Mouse (Mus musculus) myocyte (in vitro differentiated cells): ENCODE results near the gene Nudt15. TPM values are rescaled to one million over a fixed set of nuclear protein-coding genes. Genes with fewer than 3 reads are reported as not detected.

Experiments used
- H3K27me3 ChIP-seq: one replicate; pipeline ENCODE4 v1.6.1; 2011; ENCODE audit not compliant: control insufficient read depth, insufficient read depth, insufficient read length
- H3K36me3 ChIP-seq: one replicate; pipeline ENCODE4 v1.6.1; 2011; ENCODE audit not compliant: control insufficient read depth, insufficient read depth
- H3K4me2 ChIP-seq: one replicate; pipeline ENCODE4 v1.6.1; 2011; ENCODE audit warnings: low read depth, control low read depth
- H3K4me3 ChIP-seq: one replicate; pipeline ENCODE4 v1.5.1; 2011; ENCODE audit warnings: mild to moderate bottlenecking, control low read depth, moderate library complexity
- H3K79me2 ChIP-seq: one replicate; pipeline ENCODE4 v1.6.1; 2011; ENCODE audit not compliant: control insufficient read depth, insufficient read depth
- H3ac ChIP-seq: one replicate; pipeline ENCODE4 v1.6.1; 2011; ENCODE audit not compliant: control insufficient read depth, insufficient read length
- CEBPB ChIP-seq: IDR thresholded peaks from 2 replicates; pipeline ENCODE4 v1.6.1; 2011; ENCODE audit warnings: mild to moderate bottlenecking, moderate library complexity; ENCODE audit not compliant: poor library complexity, insufficient read depth, severe bottlenecking
- E2F4 ChIP-seq: IDR thresholded peaks from one replicate; pipeline ENCODE4 v1.6.1; 2011; ENCODE audit warnings: mild to moderate bottlenecking, control low read depth, moderate library complexity; ENCODE audit not compliant: insufficient read depth
- MAX ChIP-seq: IDR thresholded peaks from one replicate; pipeline ENCODE4 v1.6.1; 2011; ENCODE audit warnings: low read depth, mild to moderate bottlenecking, control low read depth
- MYOD1 ChIP-seq, 3 experiments: IDR thresholded peaks; one replicate each; pipeline ENCODE4 v1.6.1; 2011; ENCODE audit warnings: control low read depth in 2 of 3, low read depth in 2 of 3, mild to moderate bottlenecking in 2 of 3, moderate library complexity in 1 of 3; ENCODE audit not compliant: insufficient read length in 2 of 3, control insufficient read depth in 1 of 3
- MYOG ChIP-seq, 3 experiments: IDR thresholded peaks; one replicate each; pipeline ENCODE4 v1.6.1; 2011; ENCODE audit warnings: control low read depth in 2 of 3, low read depth in 2 of 3, mild to moderate bottlenecking in 2 of 3; ENCODE audit not compliant: insufficient read length in 2 of 3, control insufficient read depth in 1 of 3, insufficient read depth in 1 of 3
- POLR2A ChIP-seq: IDR thresholded peaks from one replicate; pipeline ENCODE4 v1.6.1; 2011; ENCODE audit warnings: low read depth, mild to moderate bottlenecking, control low read depth, moderate library complexity; ENCODE audit not compliant: insufficient read length
- POLR2AphosphoS2 ChIP-seq: IDR thresholded peaks from one replicate; pipeline ENCODE4 v1.6.1; 2011; ENCODE audit warnings: low read depth, control low read depth; ENCODE audit not compliant: insufficient read length
- REST ChIP-seq: IDR thresholded peaks from one replicate; pipeline ENCODE4 v1.6.1; 2011; ENCODE audit warnings: mild to moderate bottlenecking, control low read depth, moderate library complexity; ENCODE audit not compliant: insufficient read depth, insufficient read length
- SRF ChIP-seq: IDR thresholded peaks from one replicate; pipeline ENCODE4 v1.6.1; 2011; ENCODE audit warnings: low read depth; ENCODE audit not compliant: control insufficient read depth, insufficient read length
- TCF12 ChIP-seq: IDR thresholded peaks from one replicate; pipeline ENCODE4 v1.6.1; 2011; ENCODE audit warnings: mild to moderate bottlenecking, control low read depth; ENCODE audit not compliant: poor library complexity, insufficient read depth, severe bottlenecking
- TCF3 ChIP-seq: IDR thresholded peaks from one replicate; pipeline ENCODE4 v1.6.1; 2011; ENCODE audit warnings: low read depth, control low read depth; ENCODE audit not compliant: insufficient read length
- USF1 ChIP-seq: IDR thresholded peaks from one replicate; pipeline ENCODE4 v1.6.1; 2011; ENCODE audit warnings: low read depth, mild to moderate bottlenecking, control low read depth, moderate library complexity
- polyA plus RNA-seq: library from polyadenylated mRNA; unstranded; fragments of >200 nt; fragmentation: generic; extraction: Trizol; gene quantifications from one replicate; pipeline ENCODE4 v1.2.1, GENCODE M21; 2012; ENCODE audit warnings: missing spikeins

The Nudt15 gene
- polyA plus RNA-seq, 1 experiment: 2.0 TPM

DNA sequence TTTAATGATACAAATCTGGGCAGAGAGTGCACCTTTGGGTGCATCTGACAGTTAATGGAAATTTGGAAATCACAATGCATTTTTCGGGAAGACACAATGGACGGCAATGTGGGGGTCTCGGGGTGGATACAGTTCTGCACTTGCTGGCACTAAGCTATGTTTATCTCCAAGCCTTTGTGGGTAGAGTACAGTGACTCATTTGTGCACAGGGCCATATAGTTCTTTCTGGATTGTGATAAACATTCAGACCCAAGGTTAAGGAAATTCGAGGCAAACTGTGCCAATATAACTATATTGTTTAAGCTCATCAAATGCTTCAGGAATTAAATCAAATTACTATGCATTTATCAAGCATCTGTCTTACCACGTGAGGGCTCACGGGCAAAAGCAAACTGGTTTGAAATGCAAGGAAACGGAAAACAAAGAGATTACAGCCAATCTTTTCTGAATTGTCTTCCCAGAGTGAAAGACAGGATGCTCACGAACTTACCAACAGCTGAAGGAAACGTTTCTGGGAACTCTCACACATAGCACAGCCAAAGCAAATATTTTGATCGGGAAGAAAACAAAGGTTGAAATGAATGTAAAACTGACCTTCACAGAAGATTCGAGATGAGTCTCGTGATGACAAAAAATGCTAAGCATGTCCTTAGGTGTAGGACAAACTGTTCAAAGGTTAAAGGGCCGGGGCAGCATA is 44.7 kb downstream of the Nudt15 start:
- H3K4me3 ChIP-seq: no peak overlapping the region
- no peaks in the 10 kb centered on the region for H3K36me3 ChIP-seq
- no peak for TF ChIP-seq SRF
- no peak for TF ChIP-seq MAX
- TF ChIP-seq POLR2AphosphoS2: no peak
- TF ChIP-seq CEBPB: no peak
- TF ChIP-seq E2F4: no peak
- no peak for TF ChIP-seq POLR2A
- H3K4me2 ChIP-seq: peak overlapping the region; percentile 53
- H3ac ChIP-seq: no peak overlapping the region
- H3K79me2 ChIP-seq: no peaks in the 10 kb centered on the region
- no peaks in the 10 kb centered on the region for H3K27me3 ChIP-seq

DNA sequence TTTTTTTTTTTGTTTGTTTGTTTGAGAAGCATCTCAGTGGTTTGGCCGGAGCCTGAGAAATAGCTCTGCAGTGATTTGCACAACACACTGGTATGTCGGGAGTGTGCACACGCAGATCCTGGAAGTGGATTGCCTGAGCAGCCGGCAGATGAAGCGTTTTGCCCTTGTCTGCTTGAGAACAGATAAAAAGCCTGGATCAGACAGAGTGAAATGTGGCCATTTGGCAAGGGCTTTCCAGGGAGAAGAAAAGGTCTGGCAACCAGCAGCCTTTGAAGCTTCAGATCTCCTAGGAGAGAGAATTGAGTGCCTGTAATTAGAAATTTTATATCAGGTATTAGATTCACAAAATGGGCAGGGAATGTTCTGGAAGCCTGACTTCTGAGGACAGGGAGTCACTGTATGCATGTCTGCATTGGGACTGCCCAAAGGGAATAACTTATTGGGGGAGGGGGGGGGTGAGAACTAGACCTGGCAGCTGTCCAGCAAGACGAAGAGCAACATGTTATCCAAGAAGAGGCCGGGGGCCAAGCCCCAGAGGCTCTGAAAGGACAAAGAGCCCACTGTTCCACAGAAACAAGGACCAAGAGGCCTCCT is 45.4 kb downstream of the Nudt15 start:
- Histone ChIP-seq H3K4me2 (peak overlapping the region; percentile 53), H3K4me3 (no peak overlapping the region), H3ac (no peak overlapping the region), H3K36me3 (no peaks in the 10 kb centered on the region), H3K79me2 (no peaks in the 10 kb centered on the region), H3K27me3 (no peaks in the 10 kb centered on the region)
- no peak for TF ChIP-seq MYOG (IDR thresholded peaks at IDR 0.05; ENCODE audit: control insufficient read depth in 1 of 3, insufficient read depth in 1 of 3, insufficient read length in 2 of 3, low read depth in 2 of 3)
- TF ChIP-seq CEBPB: no peak
- no peak for TF ChIP-seq TCF3
- TF ChIP-seq SRF: no peak
- TF ChIP-seq POLR2AphosphoS2: no peak
- TF ChIP-seq POLR2A: no peak
- TF ChIP-seq REST: no peak
- TF ChIP-seq USF1: no peak
- TF ChIP-seq E2F4: no peak
- TF ChIP-seq MAX: no peak

DNA sequence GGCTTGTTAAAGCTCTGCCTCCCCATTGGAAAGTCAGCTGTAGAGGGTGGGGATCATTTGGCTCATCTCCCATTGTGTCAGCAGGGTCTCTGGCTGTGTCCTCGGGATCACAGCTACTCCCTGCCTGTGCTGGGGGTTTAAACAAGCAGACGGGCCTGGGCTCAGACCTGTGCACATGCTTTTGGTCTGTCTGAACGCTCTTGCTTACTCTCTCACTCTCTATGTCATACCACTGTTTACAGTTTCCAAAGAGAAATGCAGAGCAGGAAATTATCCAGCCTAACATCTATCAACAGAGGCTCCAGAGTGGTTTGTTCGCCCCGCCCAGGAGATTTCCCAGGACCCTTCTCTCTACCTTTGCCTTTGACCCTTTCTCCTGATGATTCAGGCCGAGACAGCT is 46.3 kb downstream of the Nudt15 start:
- Histone ChIP-seq H3K4me3 (no peak overlapping the region), H3K36me3 (no peaks in the 10 kb centered on the region), H3K27me3 (no peaks in the 10 kb centered on the region), H3ac (no peak overlapping the region), H3K4me2 (no peak overlapping the region), H3K79me2 (no peaks in the 10 kb centered on the region)
- no peak for TF ChIP-seq USF1
- no peak for TF ChIP-seq TCF3
- no peak for TF ChIP-seq REST
- TF ChIP-seq MYOG (IDR thresholded peaks at IDR 0.05; ENCODE audit: control insufficient read depth in 1 of 3, insufficient read depth in 1 of 3, insufficient read length in 2 of 3, low read depth in 2 of 3): no peak
- TF ChIP-seq E2F4: no peak
- no peak for TF ChIP-seq MAX
- no peak for TF ChIP-seq MYOD1 (IDR thresholded peaks at IDR 0.05; ENCODE audit: control insufficient read depth in 1 of 3, insufficient read length in 2 of 3, low read depth in 2 of 3)
- TF ChIP-seq TCF12: no peak

DNA sequence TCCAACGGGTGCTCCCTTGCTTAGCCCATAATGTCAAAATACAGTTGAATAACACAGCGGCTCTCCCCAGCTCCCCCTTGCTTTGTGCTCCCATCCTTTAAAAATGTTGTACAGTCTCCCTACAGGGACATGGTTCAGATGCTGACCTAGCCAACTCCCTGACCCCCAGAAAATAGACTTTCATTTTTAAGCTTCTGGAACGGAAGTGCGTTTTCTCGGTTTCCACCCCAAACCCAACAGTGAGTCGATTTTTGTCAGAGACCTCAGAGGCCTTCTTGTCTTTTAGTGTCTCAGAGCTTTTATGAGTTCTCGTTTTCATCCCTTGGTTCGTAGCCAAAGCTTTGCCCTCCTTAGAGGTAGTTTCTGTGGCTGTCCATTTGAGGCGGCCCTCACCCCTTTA is 46.8 kb downstream of the Nudt15 start:
- Histone ChIP-seq H3K4me3 (no peak overlapping the region), H3K27me3 (no peaks in the 10 kb centered on the region), H3K4me2 (no peak overlapping the region), H3K36me3 (no peaks in the 10 kb centered on the region), H3ac (no peak overlapping the region), H3K79me2 (no peaks in the 10 kb centered on the region)
- TF ChIP-seq MAX (no peak), SRF (no peak), REST (no peak), TCF3 (no peak), USF1 (no peak), POLR2A (no peak), MYOG (IDR thresholded peaks at IDR 0.05; ENCODE audit: control insufficient read depth in 1 of 3, insufficient read depth in 1 of 3, insufficient read length in 2 of 3, low read depth in 2 of 3) (no peak), CEBPB (no peak), MYOD1 (IDR thresholded peaks at IDR 0.05; ENCODE audit: control insufficient read depth in 1 of 3, insufficient read length in 2 of 3, low read depth in 2 of 3) (no peak), POLR2AphosphoS2 (no peak), TCF12 (no peak)

DNA sequence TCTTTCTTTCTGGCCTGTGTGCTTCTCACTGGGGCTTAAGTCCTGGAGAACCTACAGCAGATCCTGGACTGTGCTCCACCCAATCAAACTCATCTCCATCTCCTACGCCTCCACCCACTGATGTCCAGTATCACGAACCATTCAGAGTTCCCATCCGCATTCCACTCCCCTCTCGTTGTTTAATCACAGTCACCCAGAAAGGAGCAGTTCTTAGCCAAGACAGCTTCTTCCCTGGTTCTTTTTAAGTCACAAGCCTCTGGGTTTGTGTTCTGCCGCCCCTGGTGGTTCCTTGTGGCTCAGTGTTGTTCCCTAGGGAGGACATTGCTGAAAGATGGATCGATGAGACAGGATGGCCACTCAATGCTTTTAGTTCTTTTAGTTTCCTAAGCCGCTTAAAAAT is 52.3 kb downstream of the Nudt15 start:
- Histone ChIP-seq H3K79me2 (no peaks in the 10 kb centered on the region), H3K4me3 (no peak overlapping the region), H3K36me3 (no peaks in the 10 kb centered on the region)

More for the DNA sequence above, 52.3 kb downstream of the Nudt15 start:
- H3K4me2 ChIP-seq: no peak overlapping the region
- no peaks in the 10 kb centered on the region for H3K27me3 ChIP-seq
- no peak overlapping the region for H3ac ChIP-seq
- TF ChIP-seq E2F4 (no peak), CEBPB (no peak), USF1 (no peak), POLR2A (no peak), MYOG (IDR thresholded peaks at IDR 0.05; ENCODE audit: control insufficient read depth in 1 of 3, insufficient read depth in 1 of 3, insufficient read length in 2 of 3, low read depth in 2 of 3) (no peak)
